Mouse (Mus musculus) bone marrow, adult 2 months (tissue): Measurements from ENCODE around the gene Nfia. TPM values are rescaled to one million over a fixed set of nuclear protein-coding genes. Genes with fewer than 3 reads are reported as not detected.

Source experiments
- H3K27ac ChIP-seq: fragments of 200-500 bp; 2 replicates; pipeline ENCODE4 v1.5.1; 2012; ENCODE audit warnings: low read depth, mild to moderate bottlenecking, control low read depth, inconsistent platforms, low read length; ENCODE audit not compliant: control insufficient read depth, poor library complexity, insufficient read depth
- H3K4me1 ChIP-seq: fragments of 200-500 bp; 2 replicates; pipeline ENCODE4 v1.6.1; 2011; ENCODE audit warnings: low read length; ENCODE audit not compliant: control insufficient read depth, insufficient read depth
- H3K4me3 ChIP-seq: fragments of 200-500 bp; replicated peaks from 2 replicates; pipeline ENCODE3; 2011; ENCODE audit warnings: mild to moderate bottlenecking, low read depth, low read length, control low read depth; ENCODE audit not compliant: control insufficient read depth
- CTCF ChIP-seq: fragments of 200-500 bp; IDR thresholded peaks from 2 replicates; pipeline ENCODE4 v1.5.1; 2011; ENCODE audit warnings: low read length, control low read depth; ENCODE audit not compliant: control insufficient read depth, insufficient read depth
- POLR2A ChIP-seq: fragments of 200-500 bp; IDR thresholded peaks from 2 replicates; pipeline ENCODE4 v1.6.1; 2011; ENCODE audit warnings: low read depth, mild to moderate bottlenecking, control low read depth, low read length, borderline replicate concordance; ENCODE audit not compliant: control insufficient read depth
- WGBS: fragments of 180-500 bp; shearing (Covaris S2); methylation state at CpG from one replicate; pipeline ENCODE4 v1.1.7; 2018; 5-methylcytosine and 5-hydroxymethylcytosine counted together
- polyA plus RNA-seq: library from polyadenylated mRNA; stranded (reverse); fragments of >200 nt; gene quantifications from 2 replicates; pipeline ENCODE4 v1.2.4, GENCODE M21; 2011; ENCODE audit warnings: low replicate concordance; ENCODE audit not compliant: missing spikeins, insufficient read depth, insufficient read length

Nfia gene
- polyA plus RNA-seq, 1 experiment: 5.8 TPM

GRCm38 (mm10) chr4:97950341-97951071 lies 178.0 kb downstream of the Nfia start:
- Histone ChIP-seq H3K4me3 (no peak overlapping the region), H3K4me1 (no peaks in the 10 kb centered on the region), H3K27ac (no peak overlapping the region)
- TF ChIP-seq POLR2A: no peak
- TF ChIP-seq CTCF: no peak
- 84% methylated on average over 10 of the region's 10 CpGs for WGBS

GRCm38 (mm10) chr4:97953886-97954285 lies 181.4 kb downstream of the Nfia start:
- no peak overlapping the region for H3K27ac ChIP-seq
- 90% methylated on average over 11 of the region's 11 CpGs for WGBS
- H3K4me1 ChIP-seq: no peaks in the 10 kb centered on the region

GRCm38 (mm10) chr4:97958121-97958520 lies 185.6 kb downstream of the Nfia start:
- no peak overlapping the region for H3K4me3 ChIP-seq
- WGBS: 89% methylated on average over 5 of the region's 5 CpGs
- TF ChIP-seq POLR2A: no peak
- TF ChIP-seq CTCF: no peak
- H3K4me1 ChIP-seq: no peaks in the 10 kb centered on the region
- no peak overlapping the region for H3K27ac ChIP-seq

More at GRCm38 (mm10) chr4:97953886-97954285, 181.4 kb downstream of the Nfia start:
- no peak for TF ChIP-seq POLR2A
- no peak for TF ChIP-seq CTCF
- H3K4me3 ChIP-seq: no peak overlapping the region

GRCm38 (mm10) chr4:97962856-97963255 lies 190.3 kb downstream of the Nfia start:
- TF ChIP-seq CTCF: no peak
- no peak for TF ChIP-seq POLR2A
- Histone ChIP-seq H3K27ac (no peak overlapping the region), H3K4me1 (no peaks in the 10 kb centered on the region), H3K4me3 (no peak overlapping the region)
- WGBS: 84% methylated on average over 7 of the region's 7 CpGs

GRCm38 (mm10) chr4:97963951-97964350 lies 191.4 kb downstream of the Nfia start:
- no peak overlapping the region for H3K27ac ChIP-seq
- 62% methylated on average over 1 of the region's 1 CpGs for whole genome bisulfite sequencing
- no peaks in the 10 kb centered on the region for H3K4me1 ChIP-seq
- H3K4me3 ChIP-seq: no peak overlapping the region
- no peak for TF ChIP-seq CTCF
- no peak for TF ChIP-seq POLR2A

GRCm38 (mm10) chr4:97968786-97969348 lies 196.3 kb downstream of the Nfia start:
- 94% methylated on average over 7 of the region's 7 CpGs for WGBS
- Histone ChIP-seq H3K27ac (no peak overlapping the region), H3K4me3 (no peak overlapping the region), H3K4me1 (no peaks in the 10 kb centered on the region; the same call in 1 of the 2 replicates)
- no peak for TF ChIP-seq POLR2A
- no peak for TF ChIP-seq CTCF

- TF ChIP-seq CTCF: no peak
- WGBS: 93% methylated on average over 2 of the region's 2 CpGs
- no peaks in the 10 kb centered on the region; the same call in 1 of the 2 replicates for H3K4me1 ChIP-seq
- no peak overlapping the region for H3K4me3 ChIP-seq
- H3K27ac ChIP-seq: no peak overlapping the region
Observed at GRCm38 (mm10) chr4:97973064-97973463, 200.5 kb downstream of the Nfia start.

- H3K27ac ChIP-seq: no peak overlapping the region
- H3K4me3 ChIP-seq: no peak overlapping the region
- TF ChIP-seq CTCF: no peak
- TF ChIP-seq POLR2A: no peak
- 79% methylated on average over 6 of the region's 6 CpGs for WGBS
- no peaks in the 10 kb centered on the region; the same call in 1 of the 2 replicates for H3K4me1 ChIP-seq
Observed at GRCm38 (mm10) chr4:97974037-97974436, 201.5 kb downstream of the Nfia start.

GRCm38 (mm10) chr4:97976891-97977290 lies 204.4 kb downstream of the Nfia start:
- 85% methylated on average over 5 of the region's 5 CpGs for WGBS

GRCm38 (mm10) chr4:97984361-97984760 lies 211.8 kb downstream of the Nfia start:
- H3K4me1 ChIP-seq: peaks cover 4% of the 10 kb centered on the region; the same call in 1 of the 2 replicates
- TF ChIP-seq POLR2A (no peak), CTCF (no peak)
- H3K27ac ChIP-seq: no peak overlapping the region
- H3K4me3 ChIP-seq: no peak overlapping the region
- 79% methylated on average over 2 of the region's 2 CpGs for WGBS

More at GRCm38 (mm10) chr4:97976891-97977290, 204.4 kb downstream of the Nfia start:
- Histone ChIP-seq H3K4me1 (no peaks in the 10 kb centered on the region), H3K27ac (no peak overlapping the region), H3K4me3 (no peak overlapping the region)
- no peak for TF ChIP-seq POLR2A
